Comparison of ENCODE assay signal across 14 mouse cellular contexts in the genomic region with DNA sequence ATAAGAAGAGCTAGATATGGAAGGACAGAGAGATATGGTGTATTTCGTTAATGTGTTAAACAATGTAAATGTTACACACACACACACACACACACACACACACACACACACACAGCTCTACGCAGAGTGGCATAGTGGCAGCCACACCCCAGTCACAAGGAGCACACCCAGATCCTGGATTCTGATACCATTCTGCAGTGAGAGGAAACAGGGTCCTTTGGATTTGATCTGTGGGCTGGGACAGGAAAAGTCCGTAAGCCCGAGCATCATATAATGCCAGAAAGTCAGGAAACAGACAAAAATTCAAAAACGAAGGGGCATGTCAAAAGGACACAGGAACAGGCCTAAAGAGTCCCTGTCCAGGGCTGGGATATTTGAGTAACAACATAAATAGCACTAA. TPM values are rescaled to one million over a fixed set of nuclear protein-coding genes. Genes with fewer than 3 reads are reported as not detected.
A peak's percentile ranks its signal among the peaks of the same experiment; 100 is the strongest.
DNase-seq lines count a peak whose midpoint lies in the region; ATAC-seq and TF ChIP-seq lines count a peak whose summit lies in the region.
"Had no signal": no experiment of that assay in that cellular context is flagged by ENCODE, and none has a peak within 500 bp of the region (broad histone marks: within the 10 kb centered on the region; RNA-seq: fewer than 3 reads in every experiment).

No protein-coding gene starts in this region.

- ATAC-seq in embryonic facial prominence, embryonic 15.5 days (ENCODE audit: insufficient number of reproducible peaks, low FRiP score, low TSS enrichment, low read depth), result no peak
- peak; percentile 43; the same call in 1 of the 2 replicates for ATAC-seq in intestine, postnatal 0 days

- no peak overlapping the region for H3K4me2 ChIP-seq in embryonic facial prominence, embryonic 15.5 days (replicated peaks)
- no peak overlapping the region for H3K4me2 ChIP-seq in intestine, postnatal 0 days (replicated peaks; ENCODE audit: low read depth)

- no peak for DNase-seq in embryonic facial prominence, embryonic 10.5 days (ENCODE audit: low spot score)
- DNase-seq in left cerebral cortex, adult 2 months (ENCODE audit: extremely low spot score in 1 of 2, low spot score in 2 of 2), result no peak
- no peak for DNase-seq in left cerebral cortex, postnatal 14 days (ENCODE audit: low spot score in 2 of 2)
- no peak for DNase-seq in ovary, postnatal 10 days (ENCODE audit: low spot score)
- no peak for DNase-seq in natural killer cell, adult 2 months (ENCODE audit: low spot score in 2 of 2)
- DNase-seq: cerebellum, adult 8-10 months; midbrain, embryonic 14.5 days had no signal

- intact Hi-C loops in left cerebral cortex, adult 2 months (cut with DNase I), result no loop called here
- intact Hi-C loops in left cerebral cortex, postnatal 14 days (cut with DNase I), result no loop called here

- peak overlapping the region; percentile 11; the same call in 1 of the 2 replicates for H3K27ac ChIP-seq in embryonic facial prominence, embryonic 15.5 days (replicated peaks)
- H3K27ac ChIP-seq in embryonic facial prominence, embryonic 10.5 days (replicated peaks), result no peak overlapping the region
- H3K27ac ChIP-seq in left cerebral cortex, adult 2 months, result peak overlapping the region; percentile 34
- H3K27ac ChIP-seq in intestine, postnatal 0 days (ENCODE audit: low read depth, low read length), result peak overlapping the region; percentile 63; the same call in 1 of the 2 replicates
- peak overlapping the region; percentile 71 for H3K27ac ChIP-seq in macrophage

- no peak for TF ChIP-seq CTCF in left cerebral cortex, adult 2 months (IDR thresholded peaks at IDR 0.05)
- no peak for TF ChIP-seq CTCF in intestine, postnatal 0 days (IDR thresholded peaks at IDR 0.05; ENCODE audit: low read depth)

- no peak overlapping the region for H3K9ac ChIP-seq in embryonic facial prominence, embryonic 15.5 days
- H3K9ac ChIP-seq in intestine, postnatal 0 days (ENCODE audit: low read depth, low read length), result no peak overlapping the region

- WGBS in embryonic facial prominence, embryonic 15.5 days, result 68% methylated on average over 5 of the region's 5 CpGs
- 78% methylated on average over 5 of the region's 5 CpGs for WGBS in embryonic facial prominence, embryonic 10.5 days
- 47% methylated on average over 5 of the region's 5 CpGs for WGBS in intestine, postnatal 0 days
- WGBS in macrophage (ENCODE audit: missing documents), result 72% methylated on average over 4 of the region's 5 CpGs

- peaks cover 49% of the 10 kb centered on the region for H3K4me1 ChIP-seq in embryonic facial prominence, embryonic 15.5 days
- H3K4me1 ChIP-seq in embryonic facial prominence, embryonic 10.5 days, result peaks cover 48% of the 10 kb centered on the region
- peaks cover 8% of the 10 kb centered on the region; the same call in 1 of the 2 replicates for H3K4me1 ChIP-seq in intestine, postnatal 0 days (replicated peaks; ENCODE audit: control insufficient read depth, insufficient read depth, low read length)

- no peaks in the 10 kb centered on the region for H3K36me3 ChIP-seq in embryonic facial prominence, embryonic 15.5 days
- H3K36me3 ChIP-seq in embryonic facial prominence, embryonic 10.5 days (replicated peaks), result no peaks in the 10 kb centered on the region
- H3K36me3 ChIP-seq in intestine, postnatal 0 days (ENCODE audit: control insufficient read depth, insufficient read depth), result no peaks in the 10 kb centered on the region
- no peaks in the 10 kb centered on the region for H3K36me3 ChIP-seq in macrophage (ENCODE audit: inconsistent target)

- peaks cover 98% of the 10 kb centered on the region for H3K79me2 ChIP-seq in macrophage (ENCODE audit: inconsistent target)

- H3K27me3 ChIP-seq in embryonic facial prominence, embryonic 15.5 days, result no peaks in the 10 kb centered on the region
- no peaks in the 10 kb centered on the region for H3K27me3 ChIP-seq in embryonic facial prominence, embryonic 10.5 days (replicated peaks; ENCODE audit: low read depth, poor library complexity, severe bottlenecking)
- H3K27me3 ChIP-seq in intestine, postnatal 0 days (replicated peaks; ENCODE audit: control insufficient read depth, insufficient read depth, low read length), result no peaks in the 10 kb centered on the region

- H3K9me3 ChIP-seq in embryonic facial prominence, embryonic 15.5 days (replicated peaks), result no peaks in the 10 kb centered on the region
- no peaks in the 10 kb centered on the region for H3K9me3 ChIP-seq in embryonic facial prominence, embryonic 10.5 days
- no peaks in the 10 kb centered on the region for H3K9me3 ChIP-seq in intestine, postnatal 0 days (ENCODE audit: control insufficient read depth)

- H3K4me3 ChIP-seq in embryonic facial prominence, embryonic 15.5 days (replicated peaks), result no peak overlapping the region
- H3K4me3 ChIP-seq in embryonic facial prominence, embryonic 10.5 days, result no peak overlapping the region
- H3K4me3 ChIP-seq in left cerebral cortex, adult 2 months, result no peak overlapping the region
- no peak overlapping the region for H3K4me3 ChIP-seq in intestine, postnatal 0 days (ENCODE audit: low read depth, low read length)
- peak overlapping the region; percentile 16 for H3K4me3 ChIP-seq in macrophage (ENCODE audit: inconsistent target)
- H3K4me3 ChIP-seq: erythroblast, embryonic 14.5 days had no signal

RNA-seq across cellular contexts. Expression of a gene that starts 11.0 kb away (rescaled TPM):
- polyA plus RNA-seq in embryonic facial prominence, embryonic 15.5 days (2015; fragmentation: Nextera tagmentation; extraction: Ambion mirVana), result 0.16 and 0.22 TPM in 2 replicates
- polyA plus RNA-seq in embryonic facial prominence, embryonic 10.5 days (2016; fragmentation: Nextera tagmentation; extraction: Ambion mirVana), result not detected in 2 replicates
- not detected for total RNA-seq in left cerebral cortex, adult 2 months (2021)
- not detected for total RNA-seq in left cerebral cortex, postnatal 14 days (2021)
- polyA plus RNA-seq in intestine, postnatal 0 days (2015; fragmentation: Nextera tagmentation; extraction: Ambion mirVana), result not detected in 2 replicates
- total RNA-seq in macrophage (2018; cell fraction: chromatin; rRNA removed), result not detected
- total RNA-seq in macrophage (2018; cell fraction: cytosol; rRNA removed), result not detected
- total RNA-seq in macrophage (2018; cell fraction: nucleus; rRNA removed), result under 1 TPM in 1 of 26 experiments, not detected in 25; 0.57 TPM
- not detected in 3 replicates for polyA plus RNA-seq in macrophage (2018)
- total RNA-seq: adrenal gland, adult 18-20 months; gastrocnemius, postnatal 25 days; left cerebral cortex, postnatal 36 days had no signal
- polyA plus RNA-seq: erythroblast, embryonic 14.5 days; midbrain, embryonic 14.5 days had no signal

RNA-seq across cellular contexts. Expression of a gene that starts 33.1 kb away (rescaled TPM):
- polyA plus RNA-seq in embryonic facial prominence, embryonic 15.5 days (2015; fragmentation: Nextera tagmentation; extraction: Ambion mirVana), result 39.2 and 39.9 TPM in 2 replicates
- polyA plus RNA-seq in embryonic facial prominence, embryonic 10.5 days (2016; fragmentation: Nextera tagmentation; extraction: Ambion mirVana), result 22.1 and 23.9 TPM in 2 replicates
- 100 to 1,000 TPM; 179 to 199 TPM for total RNA-seq in left cerebral cortex, adult 2 months (2021)
- total RNA-seq in left cerebral cortex, postnatal 14 days (2021), result 100 to 1,000 TPM; 168 to 175 TPM
- 19.3 and 24.5 TPM in 2 replicates for polyA plus RNA-seq in intestine, postnatal 0 days (2015; fragmentation: Nextera tagmentation; extraction: Ambion mirVana)
- 100 to 1,000 TPM in 19 of 26 experiments, 10 to 100 TPM in 7; 57.4 to 205 (median 131) TPM for total RNA-seq in macrophage (2018; cell fraction: chromatin; rRNA removed)
- 10 to 100 TPM; 37.1 to 73.4 (median 56.6) TPM for total RNA-seq in macrophage (2018; cell fraction: cytosol; rRNA removed)
- 100 to 1,000 TPM in 12 of 26 experiments, 10 to 100 TPM in 14; 55.9 to 254 (median 96.4) TPM for total RNA-seq in macrophage (2018; cell fraction: nucleus; rRNA removed)
- polyA plus RNA-seq in macrophage (2018), result 20.8 to 38.0 TPM (median 22.5 TPM) in 3 replicates
